Mouse (Mus musculus) testis, adult 2 months (tissue): ENCODE results near the gene Tceal8.

ENCODE experiments used
- CTCF ChIP-seq: fragments of 200-500 bp; IDR thresholded peaks from 2 replicates; pipeline ENCODE4 v1.5.1; 2012; ENCODE audit warnings: low read depth, mild to moderate bottlenecking, inconsistent platforms, low read length, moderate library complexity; ENCODE audit not compliant: control insufficient read depth, insufficient read depth, insufficient replicate concordance
- POLR2A ChIP-seq: fragments of 200-500 bp; IDR thresholded peaks from 2 replicates; pipeline ENCODE4 v1.6.1; 2012; ENCODE audit warnings: low read depth, mild to moderate bottlenecking, inconsistent platforms, low read length, moderate library complexity; ENCODE audit not compliant: control insufficient read depth

GRCm38 (mm10) chrX:136213396-136213795 lies 41.3 kb upstream of the Tceal8 start:
- TF ChIP-seq POLR2A (no peak), CTCF (no peak)
